Mouse (Mus musculus) forebrain, embryonic 13.5 days (tissue): ENCODE measurements at regions not wholly inside any gene's neighbourhood (a gene's known extent, or its start where the extent isn't known, plus 50 kb on each side); places are given as distances from the start of the nearest gene placed in this dataset.

Source experiments
- ATAC-seq: fragments of 200-750 bp; cut with Nextera tagmentation; 2 replicates; pipeline ENCODE4 v1.8.0; 2017
- H3K27ac ChIP-seq: fragments of 300-500 bp; sonication (generic); 2 replicates; pipeline ENCODE4 v1.5.1; 2015; ENCODE audit warnings: inconsistent platforms, mild to moderate bottlenecking, moderate library complexity
- H3K27me3 ChIP-seq: fragments of 300-500 bp; sonication (generic); 2 replicates; pipeline ENCODE4 v1.6.1; 2015; ENCODE audit warnings: mild to moderate bottlenecking, inconsistent platforms
- H3K36me3 ChIP-seq: fragments of 300-500 bp; sonication (generic); 2 replicates; pipeline ENCODE4 v1.6.1; 2015; ENCODE audit warnings: mild to moderate bottlenecking, inconsistent platforms; ENCODE audit not compliant: poor library complexity, severe bottlenecking
- H3K4me1 ChIP-seq: fragments of 300-500 bp; sonication (generic); 2 replicates; pipeline ENCODE4 v1.6.1; 2015; ENCODE audit warnings: inconsistent platforms
- H3K4me2 ChIP-seq: fragments of 300-500 bp; sonication (generic); 2 replicates; pipeline ENCODE4 v1.6.1; 2015; ENCODE audit warnings: inconsistent platforms, mild to moderate bottlenecking, moderate library complexity
- H3K4me3 ChIP-seq: fragments of 300-500 bp; sonication (generic); 2 replicates; pipeline ENCODE4 v1.5.1; 2015; ENCODE audit warnings: mild to moderate bottlenecking, inconsistent platforms
- H3K9ac ChIP-seq: fragments of 300-500 bp; sonication (generic); 2 replicates; pipeline ENCODE4 v1.6.1; 2015; ENCODE audit warnings: mild to moderate bottlenecking, inconsistent platforms
- H3K9me3 ChIP-seq: fragments of 300-500 bp; sonication (generic); replicated peaks from 2 replicates; pipeline ENCODE4 v1.6.1; 2016; ENCODE audit warnings: inconsistent platforms
- WGBS: fragments of 180-500 bp; shearing (Covaris S2); methylation state at CpG from one replicate; pipeline ENCODE4 v1.1.7; 2015; 5-methylcytosine and 5-hydroxymethylcytosine counted together

DNA sequence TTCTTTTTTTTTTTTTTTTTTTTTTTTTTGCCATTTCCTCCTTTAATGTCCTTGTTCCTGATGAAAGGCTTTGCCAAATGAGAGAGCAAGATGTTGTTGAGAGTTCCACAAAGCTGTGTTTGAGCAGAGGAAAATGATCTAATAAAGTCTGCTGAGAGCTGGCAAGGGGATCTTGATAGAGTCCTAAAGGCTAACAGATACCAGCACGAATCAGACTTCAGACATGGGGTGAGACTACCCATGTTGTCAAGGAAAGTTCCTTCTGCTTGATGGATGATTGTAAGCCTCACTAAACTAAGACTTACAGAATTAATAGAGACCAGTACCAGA is 665.2 kb upstream of the Fam92a start:
- H3K4me3 ChIP-seq, result no peak overlapping the region
- no peaks in the 10 kb centered on the region for H3K9me3 ChIP-seq
- no peak overlapping the region for H3K9ac ChIP-seq
- H3K27ac ChIP-seq, result no peak overlapping the region
- no peak overlapping the region for H3K4me2 ChIP-seq
- ATAC-seq, result no peak
- H3K27me3 ChIP-seq, result no peaks in the 10 kb centered on the region
- WGBS, result 76% methylated on average over 1 of the region's 1 CpGs
- no peaks in the 10 kb centered on the region for H3K36me3 ChIP-seq
- no peaks in the 10 kb centered on the region for H3K4me1 ChIP-seq

DNA sequence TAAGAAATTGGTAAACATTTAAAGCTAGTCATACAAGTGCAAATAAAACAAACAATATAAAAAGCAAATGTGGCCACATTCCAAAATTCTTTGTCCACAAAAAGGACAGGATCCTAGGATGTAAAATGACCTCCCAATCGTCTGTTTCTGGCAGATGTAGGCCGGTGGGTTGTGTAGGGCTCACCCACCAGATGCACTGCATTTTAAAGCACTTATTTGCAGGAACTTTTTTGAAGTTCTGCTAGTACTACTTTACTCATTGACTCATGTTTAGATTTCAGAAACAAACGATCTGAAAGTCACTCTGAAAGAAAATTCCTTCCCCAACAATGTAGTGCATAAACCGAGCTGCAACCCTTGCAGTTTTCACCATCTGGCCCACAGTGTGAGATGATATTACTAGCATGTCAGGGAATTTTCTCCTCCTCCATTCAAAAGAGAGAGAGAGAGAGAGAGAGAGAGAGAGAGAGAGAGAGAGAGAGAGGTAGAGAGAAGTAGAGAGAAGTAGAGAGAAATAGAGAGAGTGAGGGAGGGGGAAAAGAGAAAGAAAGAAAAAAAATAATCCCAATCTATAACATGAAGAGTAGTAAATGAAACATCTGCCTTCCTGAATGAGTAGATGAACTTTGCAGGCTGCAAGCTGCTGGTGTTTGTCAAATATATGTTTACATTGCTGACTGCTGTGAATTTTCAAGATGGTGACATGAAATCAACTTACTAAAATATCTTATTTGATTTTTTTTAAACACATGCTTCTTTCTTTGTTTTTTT is 664.7 kb upstream of the Fam92a start:
- no peaks in the 10 kb centered on the region for H3K36me3 ChIP-seq
- H3K4me3 ChIP-seq, result no peak overlapping the region
- no peaks in the 10 kb centered on the region for H3K27me3 ChIP-seq
- WGBS, result 74% methylated on average over 4 of the region's 4 CpGs
- ATAC-seq, result no peak
- H3K4me1 ChIP-seq, result no peaks in the 10 kb centered on the region
- H3K4me2 ChIP-seq, result no peak overlapping the region
- H3K27ac ChIP-seq, result no peak overlapping the region
- no peaks in the 10 kb centered on the region for H3K9me3 ChIP-seq
- no peak overlapping the region for H3K9ac ChIP-seq

DNA sequence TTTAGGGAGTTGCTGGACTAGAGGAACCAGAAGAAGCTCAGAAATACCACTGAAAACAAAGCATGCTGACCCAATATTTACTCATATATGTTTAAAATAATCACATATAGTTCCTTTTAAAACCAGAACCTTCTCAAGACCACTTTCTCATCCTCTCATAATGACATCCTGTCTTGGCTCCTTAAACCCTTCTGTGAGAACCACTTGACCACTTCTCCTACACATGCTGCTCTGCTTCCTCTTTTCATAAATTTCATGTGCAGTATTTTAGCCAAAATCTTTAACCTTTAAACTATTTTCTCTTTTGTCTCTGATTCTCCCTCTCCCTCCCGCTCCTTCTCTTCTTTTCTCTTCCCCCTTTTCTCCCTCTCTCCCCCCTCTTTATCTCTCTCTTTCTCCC is 654.6 kb upstream of the Fam92a start:
- H3K27ac ChIP-seq, result no peak overlapping the region
- H3K4me3 ChIP-seq, result no peak overlapping the region
- no peak overlapping the region for H3K9ac ChIP-seq
- no peak for ATAC-seq
- no peaks in the 10 kb centered on the region for H3K27me3 ChIP-seq
- H3K9me3 ChIP-seq, result no peaks in the 10 kb centered on the region
- H3K4me1 ChIP-seq, result no peaks in the 10 kb centered on the region
- no peak overlapping the region for H3K4me2 ChIP-seq
- no peaks in the 10 kb centered on the region for H3K36me3 ChIP-seq
- WGBS, result 89% methylated on average over 1 of the region's 1 CpGs

DNA sequence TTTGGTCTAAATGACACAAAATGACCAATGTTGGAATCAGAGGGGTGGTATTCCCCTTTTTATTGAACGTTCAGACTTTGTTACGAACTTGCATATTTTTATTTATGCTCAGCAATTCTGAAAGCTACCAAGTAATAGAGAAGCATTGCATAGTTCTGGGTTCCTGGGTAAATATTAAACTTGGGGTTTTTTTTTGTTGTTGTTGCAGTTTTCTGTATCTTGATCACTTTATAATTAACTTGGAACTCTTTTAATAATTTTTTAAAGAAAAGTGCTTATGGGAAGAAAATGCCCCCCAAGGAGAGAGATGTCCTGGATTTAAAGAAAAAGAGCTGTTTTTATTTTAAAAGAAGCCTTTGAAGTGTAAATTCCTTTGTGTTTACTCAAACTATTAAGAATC is 642.4 kb upstream of the Fam92a start:
- Histone ChIP-seq H3K4me1 (no peaks in the 10 kb centered on the region), H3K4me2 (no peak overlapping the region), H3K36me3 (no peaks in the 10 kb centered on the region), H3K9ac (no peak overlapping the region), H3K4me3 (no peak overlapping the region), H3K9me3 (no peaks in the 10 kb centered on the region), H3K27me3 (no peaks in the 10 kb centered on the region), H3K27ac (no peak overlapping the region)
- ATAC-seq, result no peak
- 85% methylated on average over 2 of the region's 2 CpGs for WGBS

DNA sequence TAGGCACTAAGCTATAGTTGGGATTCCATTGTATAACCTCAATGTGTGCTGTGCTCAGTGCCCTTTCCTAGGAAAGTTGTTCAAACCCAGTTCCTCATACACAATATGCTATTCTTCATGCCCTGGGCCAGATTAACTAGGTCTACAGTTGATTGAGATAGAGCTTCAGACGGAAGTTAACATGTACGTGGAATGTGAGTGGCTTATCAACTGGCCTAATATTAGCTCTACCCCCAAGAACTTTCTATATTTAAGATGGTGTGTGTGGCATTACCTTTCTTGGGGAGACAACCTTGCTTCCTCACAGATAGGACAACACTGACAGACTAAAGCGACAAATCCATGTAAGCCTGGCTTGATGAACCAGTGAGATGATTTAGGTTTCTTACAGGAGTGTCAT is 629.4 kb upstream of the Fam92a start:
- 84% methylated on average over 3 of the region's 3 CpGs for WGBS
- H3K9ac ChIP-seq, result no peak overlapping the region
- no peak overlapping the region for H3K4me2 ChIP-seq
- no peak overlapping the region for H3K27ac ChIP-seq
- no peak overlapping the region for H3K4me3 ChIP-seq
- H3K27me3 ChIP-seq, result no peaks in the 10 kb centered on the region
- no peaks in the 10 kb centered on the region for H3K4me1 ChIP-seq
- H3K9me3 ChIP-seq, result no peaks in the 10 kb centered on the region
- no peaks in the 10 kb centered on the region for H3K36me3 ChIP-seq
- no peak for ATAC-seq

DNA sequence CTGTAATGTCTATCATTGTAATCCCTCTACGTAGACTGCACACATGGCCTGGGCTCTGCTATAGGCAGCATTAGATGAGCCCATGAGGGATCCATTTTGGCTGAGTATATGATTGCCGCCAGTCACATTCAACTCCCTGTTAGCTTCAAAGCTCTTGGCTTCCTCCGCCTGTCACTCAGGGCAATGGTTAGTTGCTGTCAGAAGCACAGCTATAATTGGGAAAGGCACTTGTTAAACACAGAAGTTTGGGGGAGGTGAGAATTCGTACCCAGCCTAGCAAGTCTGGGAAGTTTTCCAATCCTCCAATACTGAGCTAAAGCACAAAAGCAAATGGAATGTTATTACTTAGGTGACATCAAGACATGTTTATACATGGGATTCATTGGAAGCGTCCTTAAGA is 627.7 kb upstream of the Fam92a start:
- Histone ChIP-seq H3K4me1 (no peaks in the 10 kb centered on the region), H3K36me3 (no peaks in the 10 kb centered on the region), H3K9ac (no peak overlapping the region), H3K27me3 (no peaks in the 10 kb centered on the region), H3K4me3 (no peak overlapping the region), H3K9me3 (no peaks in the 10 kb centered on the region), H3K27ac (no peak overlapping the region), H3K4me2 (no peak overlapping the region)
- WGBS, result 59% methylated on average over 5 of the region's 5 CpGs
- ATAC-seq, result peak; percentile 86

DNA sequence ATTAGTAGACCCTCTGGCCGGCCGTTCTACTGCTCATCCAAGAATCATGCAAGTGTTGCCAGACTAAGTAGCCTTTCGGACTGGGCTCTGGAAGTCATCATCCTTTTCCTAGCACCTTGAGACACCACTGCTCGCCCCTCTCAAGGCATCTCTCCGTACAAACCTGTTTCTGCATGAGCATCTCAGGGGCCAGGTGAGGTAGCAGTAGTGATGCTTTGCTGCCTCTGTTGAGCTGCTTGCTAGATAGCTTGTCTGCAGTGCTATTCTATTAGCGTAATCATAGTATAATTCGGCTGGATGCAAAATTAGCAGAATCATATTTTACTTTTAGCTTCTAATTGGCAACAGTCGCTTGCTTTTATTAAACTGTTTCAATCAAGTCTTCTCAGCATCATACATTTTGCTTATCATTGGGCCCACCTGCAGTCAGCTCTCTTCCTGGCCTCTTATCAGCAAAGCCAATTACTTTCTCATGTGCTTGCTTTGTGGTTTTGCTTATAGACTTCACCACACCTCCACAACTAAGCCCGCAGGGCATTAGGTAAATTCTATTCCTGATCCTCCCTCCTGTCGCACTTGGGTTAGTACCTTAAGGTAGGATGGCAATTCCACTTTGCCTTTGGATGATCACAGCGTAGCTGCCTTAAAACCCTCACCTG is 621.1 kb upstream of the Fam92a start:
- H3K27me3 ChIP-seq, result no peaks in the 10 kb centered on the region
- H3K36me3 ChIP-seq, result no peaks in the 10 kb centered on the region
- no peak overlapping the region; the same call in 1 of the 2 replicates for H3K4me2 ChIP-seq
- ATAC-seq, result 0 out of 2 replicates have a peak, but pooled peaks have one; percentile 10
- H3K27ac ChIP-seq, result no peak overlapping the region
- H3K4me3 ChIP-seq, result no peak overlapping the region
- 80% methylated on average over 11 of the region's 11 CpGs for WGBS
- H3K4me1 ChIP-seq, result peaks cover 15% of the 10 kb centered on the region
- no peaks in the 10 kb centered on the region for H3K9me3 ChIP-seq
- H3K9ac ChIP-seq, result no peak overlapping the region

DNA sequence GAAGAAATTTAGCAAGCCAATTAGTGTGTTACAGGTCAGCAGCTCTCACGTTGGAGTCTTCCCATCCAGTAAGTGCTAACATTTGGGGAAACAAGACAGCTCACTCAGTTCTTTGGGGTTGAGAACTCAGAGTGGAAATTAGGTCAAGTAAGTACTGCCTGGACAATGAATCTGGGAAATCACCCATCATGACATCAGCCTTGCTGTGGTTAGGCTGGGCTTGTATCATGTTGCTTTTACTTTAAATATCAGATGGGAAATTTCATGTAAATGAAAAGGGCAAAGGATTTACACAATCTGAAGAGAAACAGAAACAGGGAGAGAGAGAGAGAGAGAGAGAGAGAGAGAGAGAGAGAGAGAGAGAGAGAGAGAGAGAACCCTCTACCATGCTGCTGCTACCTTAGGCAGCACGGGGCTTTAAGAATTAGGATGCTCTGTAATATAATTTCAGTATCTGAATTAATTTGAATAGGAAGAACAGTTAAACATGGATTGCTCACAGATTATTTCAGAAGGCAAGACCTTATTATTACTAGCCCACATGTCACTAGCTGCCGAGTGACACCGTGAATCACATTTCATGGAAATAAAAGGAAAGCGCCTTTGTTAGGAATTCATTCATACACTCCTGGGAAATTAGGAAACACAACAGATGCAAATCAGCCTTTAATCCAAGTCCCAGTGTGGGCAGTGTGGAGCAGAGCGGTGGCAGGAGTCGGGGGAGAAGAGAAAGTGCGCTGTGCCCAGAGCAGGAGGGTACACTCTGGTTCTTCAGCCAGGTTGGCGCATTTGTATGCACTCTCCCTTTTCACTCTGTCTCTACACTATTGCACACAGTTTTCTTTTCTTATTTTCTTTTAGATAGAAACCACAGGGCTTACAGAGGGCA is 620.2 kb upstream of the Fam92a start:
- H3K27me3 ChIP-seq, result no peaks in the 10 kb centered on the region
- peak overlapping the region; percentile 48; the same call in 1 of the 2 replicates for H3K9ac ChIP-seq
- WGBS, result 36% methylated on average over 9 of the region's 9 CpGs
- no peak overlapping the region for H3K27ac ChIP-seq
- peaks cover 15% of the 10 kb centered on the region for H3K4me1 ChIP-seq
- H3K4me3 ChIP-seq, result no peak overlapping the region
- H3K36me3 ChIP-seq, result no peaks in the 10 kb centered on the region
- H3K9me3 ChIP-seq, result no peaks in the 10 kb centered on the region
- peak; percentile 70; the same call in 1 of the 2 replicates for ATAC-seq
- H3K4me2 ChIP-seq, result peak overlapping the region; percentile 32; the same call in 1 of the 2 replicates

DNA sequence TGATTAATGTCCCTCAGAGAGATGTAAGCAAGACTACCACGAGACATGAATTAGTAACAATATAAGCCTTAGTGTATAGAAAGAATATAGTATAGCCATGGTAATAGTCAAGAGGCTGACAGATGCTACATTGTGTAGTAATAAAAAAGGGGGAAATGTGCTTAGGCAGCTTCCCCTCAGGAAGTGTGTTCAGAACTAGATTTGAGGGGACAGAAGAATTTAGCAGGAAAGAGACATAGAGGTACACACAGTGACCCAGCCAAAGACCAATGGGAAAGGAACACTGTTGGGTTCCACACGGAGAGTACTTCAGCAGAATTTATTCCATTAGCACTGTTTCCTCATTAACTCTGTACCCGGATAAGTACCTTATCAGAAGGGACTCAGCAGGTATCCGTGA is 614.0 kb upstream of the Fam92a start:
- WGBS, result 64% methylated on average over 4 of the region's 4 CpGs
- no peaks in the 10 kb centered on the region; the same call in 1 of the 2 replicates for H3K4me1 ChIP-seq
- no peak for ATAC-seq
- no peak overlapping the region for H3K27ac ChIP-seq
- H3K36me3 ChIP-seq, result no peaks in the 10 kb centered on the region
- H3K4me3 ChIP-seq, result no peak overlapping the region
- H3K27me3 ChIP-seq, result no peaks in the 10 kb centered on the region
- no peak overlapping the region for H3K4me2 ChIP-seq
- no peak overlapping the region for H3K9ac ChIP-seq
- no peaks in the 10 kb centered on the region for H3K9me3 ChIP-seq

DNA sequence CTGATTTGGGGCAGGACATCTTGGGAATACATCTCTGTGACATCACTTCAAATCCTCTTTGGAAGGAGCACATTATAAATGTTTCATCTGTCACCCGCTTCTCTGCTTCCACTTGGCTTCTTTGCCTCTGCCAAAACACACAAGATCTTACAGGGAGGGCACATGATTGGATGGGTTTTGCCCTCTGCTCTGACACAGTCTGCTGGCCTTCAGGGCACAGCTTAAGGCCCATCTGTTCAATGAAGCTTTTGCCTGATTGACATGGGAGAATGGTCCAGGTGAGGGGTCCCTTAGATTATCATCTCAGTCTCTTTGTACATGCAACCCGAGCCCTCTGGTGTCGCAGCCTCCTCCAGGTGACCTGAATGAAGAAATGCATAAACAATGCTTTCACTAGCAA is 612.7 kb upstream of the Fam92a start:
- H3K27ac ChIP-seq, result no peak overlapping the region
- WGBS, result 81% methylated on average over 3 of the region's 3 CpGs
- no peak overlapping the region for H3K9ac ChIP-seq
- no peaks in the 10 kb centered on the region for H3K36me3 ChIP-seq
- no peak overlapping the region for H3K4me3 ChIP-seq
- ATAC-seq, result no peak
- no peaks in the 10 kb centered on the region; the same call in 1 of the 2 replicates for H3K4me1 ChIP-seq
- no peak overlapping the region for H3K4me2 ChIP-seq
- no peaks in the 10 kb centered on the region for H3K27me3 ChIP-seq
- H3K9me3 ChIP-seq, result no peaks in the 10 kb centered on the region

DNA sequence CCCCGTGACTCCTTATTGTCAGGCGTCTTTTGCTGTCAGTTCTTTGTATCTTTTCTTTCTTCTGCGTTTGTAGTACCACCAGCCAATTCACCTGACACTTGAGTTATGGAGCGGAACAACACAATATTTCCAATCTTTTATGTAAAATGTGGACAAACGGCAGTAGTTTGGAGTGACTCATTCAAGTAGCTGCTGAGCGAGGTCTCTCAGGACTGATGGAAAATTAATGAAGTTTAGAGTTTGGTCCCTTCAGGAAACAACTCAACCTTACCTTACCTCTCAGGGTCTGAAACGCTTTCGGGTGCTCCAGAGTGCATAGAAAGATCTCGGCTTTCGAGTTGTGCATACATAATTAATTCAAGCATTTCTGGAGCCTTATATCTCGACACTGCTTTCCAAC is 612.3 kb upstream of the Fam92a start:
- Histone ChIP-seq H3K9me3 (no peaks in the 10 kb centered on the region), H3K9ac (no peak overlapping the region), H3K4me3 (no peak overlapping the region), H3K27ac (no peak overlapping the region), H3K27me3 (no peaks in the 10 kb centered on the region), H3K4me2 (no peak overlapping the region), H3K36me3 (no peaks in the 10 kb centered on the region), H3K4me1 (no peaks in the 10 kb centered on the region; the same call in 1 of the 2 replicates)
- WGBS, result 83% methylated on average over 11 of the region's 11 CpGs
- ATAC-seq, result no peak
